Mouse (Mus musculus): Measurements from ENCODE around the gene Sppl3.
A peak's percentile ranks its signal among the peaks of the same experiment; 100 is the strongest.

The Sppl3 gene

DNA sequence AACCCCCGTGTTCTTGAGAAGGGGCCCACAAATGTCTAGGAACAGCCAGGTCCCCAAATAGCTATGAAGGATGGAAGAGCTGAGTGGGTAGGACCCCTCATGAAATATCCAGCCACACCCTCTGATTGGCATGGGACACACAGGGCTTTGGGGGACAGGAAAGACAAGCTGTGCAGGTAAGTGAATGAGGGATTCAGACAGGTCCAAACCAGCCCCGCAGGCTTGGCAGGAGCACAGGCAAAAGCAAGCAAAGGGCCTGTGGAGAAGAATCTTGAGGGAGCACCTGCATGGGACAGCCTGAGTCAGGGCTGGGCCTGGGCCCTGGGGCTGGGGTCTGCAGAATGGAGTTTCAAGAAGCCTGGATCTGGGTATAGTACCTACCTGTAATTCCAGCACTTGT lies 10.4 kb upstream of the Sppl3 start:
- DNase-seq: no peak

DNA sequence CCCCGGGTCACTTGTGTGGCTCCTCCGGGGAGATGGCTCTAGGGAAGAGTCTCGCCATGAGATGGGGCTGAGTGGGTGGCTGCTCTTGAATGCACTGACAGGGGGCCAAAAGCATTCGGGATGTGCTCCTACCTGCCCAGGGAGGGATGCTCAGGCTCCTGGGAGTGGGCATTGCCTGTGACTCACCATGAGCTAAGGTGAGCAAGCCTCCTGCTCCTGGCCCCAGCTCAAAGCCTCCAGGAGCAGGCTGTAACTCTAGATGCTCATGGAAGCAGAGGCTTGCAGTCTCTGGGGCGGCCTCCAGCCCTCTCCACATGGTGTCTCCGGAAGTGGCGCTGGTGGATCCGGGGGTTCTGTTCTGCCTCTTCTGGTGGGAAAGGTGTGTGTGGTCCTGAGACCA lies 9.5 kb upstream of the Sppl3 start:
- DNase-seq: no peak

DNA sequence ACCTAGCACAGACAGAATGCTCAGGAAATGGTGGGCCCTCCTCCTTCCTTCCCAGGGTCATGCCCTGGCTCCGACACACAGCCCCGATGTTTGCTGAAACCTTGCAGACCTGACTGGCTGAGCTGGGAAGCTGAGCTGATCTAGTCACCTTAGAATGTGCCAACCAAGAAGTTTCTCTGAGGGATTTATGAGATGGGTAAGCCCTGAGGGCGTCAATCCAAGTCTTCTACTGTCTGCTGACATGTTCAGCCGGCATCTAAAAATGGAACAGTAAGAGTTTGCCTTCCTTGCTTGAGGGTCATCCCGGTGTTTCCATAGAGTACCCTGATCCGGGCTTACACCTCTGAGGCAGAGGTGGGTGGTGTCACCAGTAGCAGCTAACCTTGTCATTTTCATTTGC lies 8.2 kb upstream of the Sppl3 start:
- no peak for DNase-seq

DNA sequence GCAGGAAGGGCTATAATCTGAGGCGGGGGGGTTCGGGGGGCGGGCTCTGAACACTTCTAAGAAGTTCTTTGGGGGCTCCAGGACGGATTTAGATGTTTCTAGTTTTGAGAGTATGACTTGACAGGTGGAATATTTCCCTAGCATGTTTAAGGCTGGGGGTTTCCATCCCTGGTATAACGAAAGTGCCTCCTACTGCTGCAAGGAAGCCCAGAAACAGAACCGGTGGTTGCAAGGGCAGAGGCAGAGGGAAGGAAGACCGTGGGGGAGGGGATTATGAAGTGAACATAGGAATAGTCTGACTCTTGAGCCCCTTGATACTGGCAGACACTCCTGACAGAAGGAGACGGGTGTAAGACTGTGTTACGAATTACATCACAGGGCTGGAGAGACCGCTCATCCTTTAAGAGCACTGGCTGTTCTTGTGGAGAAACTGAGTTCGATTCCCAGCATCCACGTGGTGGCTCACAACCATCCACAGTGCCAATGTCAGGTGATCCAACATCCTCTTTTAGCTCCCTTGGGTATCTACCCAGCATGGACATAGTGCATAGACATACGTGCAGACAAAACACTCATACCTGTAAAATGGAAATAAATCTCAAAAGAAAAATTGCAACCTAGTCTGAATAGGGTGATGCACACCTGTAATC lies 7.6 kb upstream of the Sppl3 start:
- no peak for DNase-seq

DNA sequence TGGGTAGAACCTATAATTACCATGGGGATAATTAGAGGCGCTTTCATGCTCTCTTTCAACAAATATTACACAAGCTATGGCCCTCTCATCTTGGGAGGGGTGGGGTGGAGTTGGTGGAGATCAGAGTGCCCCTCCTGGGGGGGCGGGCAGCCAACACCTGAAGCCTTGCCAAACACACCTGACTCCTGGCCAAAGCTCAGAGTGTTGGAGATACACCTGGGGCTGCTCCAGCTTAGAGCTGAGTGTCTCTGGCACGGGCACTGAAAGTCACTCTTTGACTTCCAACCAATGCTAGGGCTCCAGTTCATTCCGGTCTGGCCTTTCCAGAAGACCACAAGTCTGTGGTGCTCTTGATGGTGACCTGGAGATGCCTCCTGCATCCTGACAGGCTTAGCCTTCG lies 3.2 kb upstream of the Sppl3 start:
- DNase-seq: peak in 1 of 2 experiments; percentile 30

DNA sequence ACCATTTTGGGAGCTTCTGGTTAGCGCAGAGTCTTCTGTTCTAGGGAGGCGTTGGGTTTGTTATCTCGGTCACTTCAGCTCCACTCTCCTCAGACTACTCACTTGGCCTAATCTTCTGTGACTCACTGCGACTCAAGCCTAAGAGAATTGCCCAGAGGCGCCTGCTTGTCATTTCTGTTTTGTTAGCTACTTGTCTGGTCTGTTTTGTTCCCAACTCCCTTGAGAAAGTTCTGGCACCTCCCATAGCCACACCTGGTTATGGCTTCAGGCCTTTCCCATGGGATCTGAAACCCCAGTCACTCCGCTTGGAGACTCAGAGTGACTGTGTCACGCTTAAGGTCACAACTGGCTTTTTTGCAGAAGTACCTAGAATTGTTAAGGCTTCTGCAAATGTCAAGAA lies 2.6 kb upstream of the Sppl3 start:
- no peak for DNase-seq

DNA sequence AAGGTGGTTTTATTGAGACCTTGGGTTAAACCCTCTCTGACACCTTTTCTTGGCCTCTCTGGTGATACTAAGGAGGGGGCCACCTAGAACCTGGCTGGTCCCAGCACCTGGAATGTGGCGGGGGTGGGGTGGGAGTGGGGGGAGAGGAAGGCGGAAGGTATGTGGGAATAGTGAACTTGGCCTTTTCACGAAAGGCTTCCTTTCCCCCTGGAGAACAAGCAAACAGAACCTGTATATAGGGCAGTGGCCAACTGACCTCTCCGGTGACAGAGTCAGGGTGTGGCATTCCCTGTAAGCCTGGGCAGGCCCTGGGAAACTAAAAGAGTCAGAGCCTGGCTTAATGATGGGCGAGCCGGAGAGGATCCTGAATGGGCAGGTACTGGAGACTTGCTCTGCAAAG lies 1.8 kb upstream of the Sppl3 start:
- no peak for DNase-seq

DNA sequence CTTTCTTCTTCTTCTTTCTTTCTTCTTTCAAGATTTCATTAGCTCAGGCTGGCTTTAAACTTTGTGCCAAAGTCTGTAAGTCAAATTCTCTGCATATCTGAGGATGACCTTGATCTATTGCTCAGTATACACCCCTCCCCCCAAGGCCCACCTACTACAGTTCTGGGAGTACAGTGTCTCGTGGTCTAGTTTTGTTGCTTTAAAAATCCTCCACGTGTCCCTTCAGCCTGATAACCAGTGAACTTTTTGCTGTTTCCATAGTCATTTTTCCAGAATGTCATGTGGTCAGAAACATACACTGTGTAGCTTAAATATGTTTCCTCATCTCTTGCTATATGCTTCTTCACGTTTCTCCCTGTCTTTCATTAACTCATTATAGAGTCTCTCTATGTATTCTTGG lies 976 bp upstream of the Sppl3 start:
- no peak for DNase-seq

DNA sequence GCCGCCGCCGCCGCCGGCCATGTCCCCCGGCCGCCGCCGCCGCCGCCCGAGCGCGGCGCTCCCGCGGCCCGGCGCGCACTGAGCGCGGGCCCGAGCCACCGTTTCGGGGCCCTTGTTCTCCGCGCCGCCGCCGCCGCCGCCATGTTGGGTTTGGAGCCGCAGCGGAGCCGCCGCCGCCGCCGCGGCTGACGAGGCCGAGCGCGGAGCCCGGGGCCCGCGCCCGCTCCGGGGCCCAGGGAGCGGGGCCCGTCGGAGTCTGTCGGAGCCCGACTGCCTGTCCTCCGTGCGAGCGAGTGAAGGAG lies 231 bp downstream of the Sppl3 start:
- DNase-seq: no peak

DNA sequence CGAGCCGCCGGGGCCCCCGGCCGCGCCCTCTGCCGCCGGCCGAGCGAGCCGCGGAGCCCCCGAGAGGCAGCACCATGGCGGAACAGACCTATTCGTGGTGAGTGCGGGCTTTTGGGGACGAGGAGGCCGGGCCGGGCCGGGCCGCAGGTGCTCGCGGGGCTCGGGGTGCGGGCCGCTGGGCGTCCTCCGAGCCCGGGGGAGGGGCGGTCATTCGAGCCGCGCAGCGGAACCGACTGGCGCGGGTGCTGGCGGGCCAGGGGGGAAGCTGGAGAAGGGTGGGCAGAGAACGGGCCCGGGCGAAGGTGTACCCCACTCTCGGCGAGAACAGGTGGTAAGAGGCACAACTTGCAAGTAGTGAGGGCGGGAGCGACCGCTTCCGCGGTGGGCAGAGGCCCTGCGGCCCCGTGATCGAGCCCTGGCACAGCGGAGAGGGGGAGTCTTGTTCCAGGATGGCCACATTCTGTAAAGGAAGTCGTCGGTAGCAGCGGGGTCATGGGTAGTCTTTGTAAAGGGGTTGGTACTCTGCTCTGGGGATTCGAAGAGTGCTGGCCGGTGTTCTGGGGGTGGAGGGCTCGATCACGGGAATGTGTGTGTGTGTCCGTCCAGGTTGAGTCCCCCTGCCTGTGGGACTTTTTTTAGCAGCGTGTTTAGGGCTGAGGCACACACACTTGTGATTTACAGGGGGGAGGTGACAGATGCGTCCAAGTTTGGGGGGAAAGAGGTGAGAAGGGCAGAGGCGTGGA lies 753 bp downstream of the Sppl3 start:
- DNase-seq: peak; percentile 68 to 69

DNA sequence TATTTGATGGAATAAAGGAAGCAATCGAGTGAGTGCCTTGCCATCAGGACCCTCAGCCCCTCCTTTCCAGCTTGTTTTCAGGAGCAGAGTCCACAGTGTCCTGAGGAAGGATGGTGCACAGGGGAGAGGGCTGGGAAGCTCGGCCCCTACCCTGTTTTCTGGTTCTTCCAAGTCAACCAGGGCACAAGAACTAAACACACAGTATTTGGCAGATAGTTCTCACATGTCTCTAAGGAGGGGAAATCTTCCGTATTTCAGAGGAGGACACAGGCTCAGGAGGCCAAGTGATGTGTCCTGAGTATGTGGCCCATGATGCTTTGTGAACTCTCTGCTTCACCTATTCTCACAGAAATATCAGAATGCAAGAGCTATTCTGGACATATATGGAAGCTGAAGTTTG lies 2.5 kb downstream of the Sppl3 start:
- no peak for DNase-seq

DNA sequence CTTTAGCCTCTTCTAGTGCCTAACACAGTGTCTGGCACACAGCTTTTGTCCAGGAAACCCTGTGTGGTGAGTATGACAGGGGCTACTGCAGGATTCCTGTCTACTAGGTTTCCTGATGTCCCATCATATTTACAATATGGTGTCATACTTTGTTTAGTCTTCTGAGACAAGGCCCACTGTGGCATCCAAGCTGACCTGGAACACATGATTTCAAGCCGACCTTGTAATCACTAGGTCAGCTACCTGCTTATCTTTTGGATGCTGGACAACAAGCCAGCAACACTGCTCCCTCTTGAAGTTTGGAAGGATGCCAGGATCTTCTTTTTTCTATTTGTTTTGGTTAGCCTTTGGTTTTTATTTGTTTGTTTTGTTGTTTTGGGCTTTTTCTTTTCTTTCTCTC lies 3.6 kb downstream of the Sppl3 start:
- DNase-seq: peak in 1 of 2 experiments; percentile 24

DNA sequence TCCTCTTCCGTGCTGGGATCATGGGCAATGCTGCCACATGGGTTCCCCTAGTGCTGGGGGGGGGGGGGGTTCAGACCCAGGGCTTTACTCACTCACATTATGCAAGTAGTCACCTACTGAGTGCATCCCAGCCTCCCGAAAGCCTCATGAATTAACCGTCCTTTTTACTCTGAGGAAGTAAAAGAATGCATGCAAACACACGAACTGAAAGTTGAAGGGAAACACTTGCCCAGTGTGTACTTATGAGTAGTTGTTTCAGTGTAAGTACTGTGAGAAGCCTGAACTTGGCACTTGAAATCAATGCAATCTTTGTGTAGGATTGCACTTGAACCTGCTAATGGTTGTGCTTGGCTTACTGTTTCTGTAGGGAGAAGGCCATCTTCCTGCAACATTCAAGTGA lies 4.2 kb downstream of the Sppl3 start:
- DNase-seq: no peak

DNA sequence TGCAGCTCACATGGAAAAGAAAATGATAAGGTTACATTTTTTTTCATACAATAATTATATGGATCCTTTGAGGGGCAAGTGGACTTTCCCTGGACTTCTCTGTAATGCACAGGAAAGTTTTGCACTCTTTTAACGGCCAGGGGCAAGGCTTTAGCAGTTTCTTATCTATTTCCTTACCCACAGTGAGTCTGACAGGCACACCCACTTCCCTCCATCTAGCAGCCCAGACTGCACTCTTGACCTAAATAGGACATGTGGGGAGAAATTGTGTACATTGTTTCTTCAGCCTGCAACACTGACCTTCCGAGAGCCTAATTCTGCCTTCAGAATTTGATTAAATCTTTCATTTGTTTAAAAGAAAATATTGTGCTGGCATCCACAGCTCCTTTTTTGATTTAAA lies 7.3 kb downstream of the Sppl3 start:
- DNase-seq: no peak

DNA sequence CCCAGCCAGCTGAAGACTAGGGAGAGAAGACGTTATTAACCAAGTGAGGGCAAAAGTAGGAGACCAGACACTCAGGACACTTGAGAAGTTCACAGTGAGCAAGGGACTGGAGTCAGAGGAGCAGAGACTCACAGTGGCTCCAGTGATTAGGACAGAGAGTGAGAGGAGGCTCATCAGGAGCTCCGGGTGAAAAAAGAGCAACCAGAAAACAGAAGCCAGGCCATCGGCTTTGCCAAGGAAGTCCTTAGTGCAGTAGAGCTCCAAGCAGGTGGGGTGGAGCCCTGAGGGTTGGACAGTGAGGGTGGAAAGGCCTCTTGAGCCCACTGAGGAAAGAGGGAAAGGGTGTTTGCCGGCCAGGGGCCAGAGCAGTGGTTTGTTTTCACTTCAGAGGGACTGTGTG lies 7.9 kb downstream of the Sppl3 start:
- no peak for DNase-seq

DNA sequence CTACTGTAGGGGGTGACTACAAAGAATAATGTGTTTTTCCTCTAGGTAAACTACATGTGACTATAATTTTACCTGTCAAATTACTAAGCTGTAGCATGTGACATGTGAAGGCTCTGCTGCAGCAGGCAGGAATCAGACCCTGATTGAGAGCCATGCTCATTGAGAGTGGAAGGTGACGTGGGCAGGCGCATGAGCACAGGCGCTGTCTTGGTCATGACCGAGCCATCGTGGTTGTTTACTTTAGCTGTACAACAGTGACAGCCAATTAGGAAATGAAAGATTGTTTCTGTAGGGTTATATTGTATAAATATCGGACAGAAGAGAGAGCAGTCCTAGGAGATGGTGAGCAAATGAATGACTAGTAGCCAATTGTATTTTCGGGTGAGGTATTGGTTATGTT lies 11.1 kb downstream of the Sppl3 start:
- no peak for DNase-seq

DNA sequence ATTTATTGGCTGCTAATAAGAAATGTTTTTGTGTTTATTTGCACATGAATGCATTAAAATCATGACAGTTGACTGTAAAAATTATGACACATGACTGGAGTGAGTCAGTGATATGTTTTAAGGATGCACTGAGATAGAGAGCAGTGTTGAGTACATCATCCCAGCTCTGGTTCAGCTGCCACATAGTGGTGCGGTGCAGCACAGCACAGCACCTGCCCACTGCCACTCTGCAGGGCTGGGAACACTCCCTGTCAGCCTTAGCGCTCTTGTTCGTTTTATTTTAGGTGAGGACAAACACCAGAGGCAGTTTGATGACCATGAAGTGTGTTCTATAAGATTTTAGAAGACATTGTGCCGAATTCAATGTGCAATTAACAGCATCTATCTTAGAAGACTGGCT lies 15.2 kb downstream of the Sppl3 start:
- no peak for DNase-seq

DNA sequence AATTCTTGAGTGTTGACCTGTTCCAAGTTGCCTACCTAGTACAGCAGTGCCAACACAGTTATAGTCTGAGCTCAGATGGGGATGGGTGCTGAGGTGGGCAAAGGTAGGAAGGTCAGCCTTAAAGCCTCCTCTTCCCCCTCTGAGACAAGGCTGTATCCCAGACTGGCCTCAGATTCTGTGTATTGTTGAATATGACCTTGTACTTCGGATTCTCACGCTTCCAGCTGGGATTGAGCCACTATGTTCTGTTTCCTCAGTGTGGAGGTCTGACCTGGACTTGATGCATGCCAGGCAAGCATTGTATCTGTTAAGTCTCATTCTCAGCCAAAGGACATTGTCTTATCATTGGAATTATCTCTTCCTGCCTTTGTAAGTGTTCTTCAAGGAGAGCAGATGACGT lies 16.2 kb downstream of the Sppl3 start:
- no peak for DNase-seq

DNA sequence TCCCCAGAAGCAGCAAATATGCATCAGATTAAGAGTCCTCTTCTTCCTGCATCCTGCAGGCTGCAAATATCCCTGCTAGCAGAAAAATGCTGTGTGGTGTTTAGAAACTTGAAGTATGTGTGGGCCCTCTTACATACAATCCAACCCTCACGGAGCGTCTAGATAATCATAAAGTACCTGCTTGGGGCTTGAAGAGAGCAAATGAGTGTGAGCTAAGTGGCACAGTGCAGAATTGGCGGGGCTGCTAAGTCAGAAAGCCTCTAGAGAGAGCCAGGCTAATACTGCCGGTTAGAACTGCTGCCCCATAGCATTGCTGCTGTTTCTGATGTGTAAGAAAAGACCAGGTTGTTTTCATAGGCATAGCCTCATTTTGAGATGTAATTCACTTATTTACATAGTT lies 18.0 kb downstream of the Sppl3 start:
- DNase-seq: no peak

DNA sequence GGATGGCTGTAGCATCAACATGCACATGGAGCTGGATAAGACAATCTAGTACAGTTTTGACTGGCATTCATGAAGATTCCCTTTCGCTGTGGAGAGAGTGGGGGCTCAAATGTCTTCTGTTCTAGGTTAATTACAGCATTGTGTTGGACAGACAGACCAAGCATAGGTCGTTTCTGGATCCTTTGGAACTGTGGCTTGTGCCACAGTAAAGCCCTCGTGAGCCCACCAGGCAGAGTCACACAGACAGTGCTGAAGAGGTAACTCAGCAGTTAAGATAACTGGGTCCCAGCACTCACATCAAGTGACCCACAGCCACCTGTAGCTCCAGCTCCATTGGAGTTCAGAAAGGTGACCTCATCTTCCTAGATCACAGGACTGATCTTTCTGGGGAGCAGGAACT lies 18.6 kb downstream of the Sppl3 start:
- no peak for DNase-seq

DNA sequence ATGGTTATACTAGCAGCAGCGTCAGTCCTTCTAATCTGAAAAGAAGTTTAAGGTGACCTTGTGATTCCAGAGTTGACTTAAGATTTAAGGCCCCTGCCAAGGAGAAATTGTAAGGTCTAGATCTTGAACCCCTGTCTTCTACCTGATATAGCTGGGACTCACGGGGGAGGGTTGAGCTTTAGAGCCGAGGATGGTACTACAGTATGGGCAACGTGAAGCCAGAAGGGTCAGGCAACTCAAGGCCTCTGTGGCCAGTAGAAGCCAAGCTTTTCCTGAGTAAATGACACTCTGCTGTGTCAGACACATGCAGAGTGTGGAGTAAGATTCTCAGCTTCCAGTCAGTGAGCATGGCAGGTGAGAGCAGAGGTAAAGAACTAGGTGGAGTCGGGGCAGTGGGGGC lies 20.6 kb downstream of the Sppl3 start:
- no peak for DNase-seq

DNA sequence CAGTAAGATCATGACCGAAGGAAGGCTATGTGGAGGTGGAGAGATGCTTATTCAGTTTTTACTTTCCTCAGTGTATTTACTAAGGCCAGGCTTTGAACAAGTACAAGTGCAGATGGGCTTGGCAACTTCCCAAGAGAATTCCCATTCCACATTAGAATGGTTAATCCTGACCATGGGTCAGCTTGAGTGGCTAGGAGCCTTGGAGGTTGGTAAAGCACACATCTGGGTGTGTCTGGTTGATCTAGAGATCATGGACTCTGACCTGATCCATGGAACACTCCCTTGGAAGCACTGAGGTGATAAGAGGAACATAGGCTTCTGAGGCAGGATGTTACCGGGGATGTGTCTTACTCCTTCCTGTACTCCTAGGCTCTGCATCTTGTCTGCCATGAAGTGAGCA lies 21.7 kb downstream of the Sppl3 start:
- DNase-seq: no peak

DNA sequence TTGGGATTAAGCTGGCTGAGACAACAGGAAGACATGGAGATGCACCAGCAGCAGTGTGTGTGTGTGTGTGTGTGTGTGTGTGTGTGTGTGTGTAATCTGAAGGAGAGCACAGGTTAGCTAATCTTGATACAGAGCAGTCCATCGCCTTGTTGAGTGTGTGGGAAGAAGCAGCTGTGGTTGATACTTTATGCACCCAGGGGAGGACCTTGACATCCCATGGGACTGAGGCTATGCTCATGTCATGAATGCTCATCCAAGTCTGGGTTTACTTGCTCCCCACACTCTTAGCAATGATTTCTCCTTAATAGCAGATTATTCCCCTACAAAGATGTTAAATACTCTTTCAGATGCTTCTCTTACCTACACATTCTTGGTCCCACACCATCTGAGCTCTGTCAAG lies 24.3 kb downstream of the Sppl3 start:
- no peak for DNase-seq

DNA sequence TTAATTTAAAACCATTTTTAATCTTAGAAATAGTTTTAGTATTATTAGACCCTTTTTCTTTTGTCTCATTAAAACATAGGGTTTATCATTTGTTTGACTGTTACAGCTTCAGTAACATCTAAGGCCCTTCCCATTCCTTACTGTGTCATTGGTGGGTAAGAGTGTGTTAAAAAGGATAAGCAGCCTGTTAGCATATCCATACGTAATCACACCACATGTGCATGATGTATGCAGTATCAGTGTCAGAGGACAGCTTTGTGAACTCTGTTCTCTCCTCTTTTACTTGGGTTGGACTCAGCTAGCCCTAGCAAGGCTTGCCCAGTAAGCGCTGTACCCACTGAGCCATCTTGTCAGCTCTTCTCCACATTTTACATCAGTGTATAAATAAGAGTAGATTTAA lies 26.2 kb downstream of the Sppl3 start:
- no peak for DNase-seq

DNA sequence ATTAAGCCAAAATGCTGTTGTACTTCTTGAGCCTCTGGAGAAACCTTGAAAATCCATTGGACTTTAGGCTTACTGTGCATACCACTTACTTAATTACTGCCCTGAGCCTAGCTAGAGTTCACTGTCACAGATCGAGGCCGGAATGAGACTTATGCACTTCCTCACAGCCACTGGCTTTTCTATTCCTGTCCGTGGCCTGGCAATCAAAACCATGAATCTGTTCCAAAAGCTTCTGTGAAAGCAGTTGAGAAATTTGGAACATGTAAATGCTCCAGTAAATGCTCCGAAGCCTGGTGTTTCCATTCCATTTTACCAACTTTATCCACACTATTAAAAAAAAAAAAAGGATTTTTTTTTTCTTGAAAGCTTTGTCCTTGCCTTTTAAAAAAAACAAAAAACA lies 29.8 kb downstream of the Sppl3 start:
- DNase-seq: peak; percentile 63 to 67
